In genomic region chr2:174359656-174360055, GRCm38 (mm10) we compare ENCODE assay signal across 25 mouse cellular contexts. TPM values are rescaled to one million over a fixed set of nuclear protein-coding genes. Genes with fewer than 3 reads are reported as not detected.
DNase-seq lines count a peak whose midpoint lies in the region; ATAC-seq lines count a peak whose summit lies in the region.
"Had no signal": no experiment of that assay in that cellular context is flagged by ENCODE, and none has a peak within 500 bp of the region (broad histone marks: within the 10 kb centered on the region; RNA-seq: fewer than 3 reads in every experiment).

No protein-coding gene starts in this region.

- no peak overlapping the region for H3K4me3 ChIP-seq in heart, embryonic 10.5 days
- no peak overlapping the region for H3K4me3 ChIP-seq in heart, embryonic 11.5 days (ENCODE audit: low read depth, low read length)
- no peak overlapping the region for H3K4me3 ChIP-seq in neural tube, embryonic 15.5 days (replicated peaks)
- H3K4me3 ChIP-seq: embryonic facial prominence, embryonic 10.5 days; embryonic facial prominence, embryonic 12.5 days; forebrain, embryonic 13.5 days; forebrain, embryonic 15.5 days had no signal

- H3K27ac ChIP-seq in heart, embryonic 10.5 days = no peak overlapping the region
- no peak overlapping the region for H3K27ac ChIP-seq in heart, embryonic 11.5 days (ENCODE audit: low read depth, low read length)
- H3K27ac ChIP-seq in neural tube, embryonic 15.5 days (replicated peaks) = no peak overlapping the region
- H3K27ac ChIP-seq: embryonic facial prominence, embryonic 10.5 days; embryonic facial prominence, embryonic 12.5 days; forebrain, embryonic 13.5 days; forebrain, embryonic 15.5 days had no signal

- H3K36me3 ChIP-seq in heart, embryonic 10.5 days = no peaks in the 10 kb centered on the region
- no peaks in the 10 kb centered on the region for H3K36me3 ChIP-seq in heart, embryonic 11.5 days (ENCODE audit: control insufficient read depth, insufficient read depth, low read length)
- H3K36me3 ChIP-seq in neural tube, embryonic 15.5 days = no peaks in the 10 kb centered on the region
- H3K36me3 ChIP-seq: embryonic facial prominence, embryonic 10.5 days; embryonic facial prominence, embryonic 12.5 days; forebrain, embryonic 15.5 days; G1E had no signal

- DNase-seq in adrenal gland, adult (ENCODE audit: inconsistent age in 2 of 2, low spot score in 1 of 2) = peak; percentile 14 to 50
- DNase-seq in adrenal gland, postnatal 4 days (ENCODE audit: low spot score in 2 of 2) = no peak
- DNase-seq in heart, embryonic 10.5 days (ENCODE audit: low spot score) = peak; percentile 69
- peak; percentile 5 for DNase-seq in neural tube, embryonic 10.5 days (ENCODE audit: extremely low spot score, low spot score)
- DNase-seq: adrenal gland, adult 8-10 months; adrenal gland, postnatal 14 days; B cell, adult 2 months; cerebellum, adult 11-12 months; cerebellum, adult 2 months; cerebellum, adult 9-10 months; cerebellum, postnatal 10 days; cerebellum, postnatal 25 days; forebrain, postnatal 0 days had no signal

- H3K4me1 ChIP-seq in heart, embryonic 10.5 days = no peaks in the 10 kb centered on the region
- no peaks in the 10 kb centered on the region for H3K4me1 ChIP-seq in heart, embryonic 11.5 days (ENCODE audit: control insufficient read depth, insufficient read depth, low read length)
- no peaks in the 10 kb centered on the region for H3K4me1 ChIP-seq in neural tube, embryonic 15.5 days
- H3K4me1 ChIP-seq: embryonic facial prominence, embryonic 10.5 days; embryonic facial prominence, embryonic 12.5 days; forebrain, embryonic 13.5 days; forebrain, embryonic 15.5 days had no signal

- no peak for ATAC-seq in heart, embryonic 11.5 days (replicated peaks; ENCODE audit: insufficient number of reproducible peaks, low FRiP score, low TSS enrichment)
- ATAC-seq in neural tube, embryonic 15.5 days (ENCODE audit: low FRiP score) = no peak
- peak; percentile 10 for ATAC-seq in megakaryocyte-erythroid progenitor cell, adult 5-6 weeks (replicated peaks; ENCODE audit: low FRiP score, low TSS enrichment, poor library complexity, severe bottlenecking)
- ATAC-seq: activated CD4-positive, CD25-positive, alpha-beta regulatory T cell, adult 4 months; CD4-positive, CD25-positive, alpha-beta regulatory T cell, adult 4 months; forebrain, embryonic 13.5 days; forebrain, embryonic 15.5 days; forebrain, postnatal 0 days; Patski had no signal

- H3K9ac ChIP-seq in heart, embryonic 11.5 days (ENCODE audit: low read depth, low read length) = no peak overlapping the region
- no peak overlapping the region for H3K9ac ChIP-seq in neural tube, embryonic 15.5 days (replicated peaks)
- H3K9ac ChIP-seq: embryonic facial prominence, embryonic 12.5 days; forebrain, embryonic 13.5 days; forebrain, embryonic 15.5 days; forebrain, postnatal 0 days had no signal

- H3K9me3 ChIP-seq in heart, embryonic 10.5 days = no peaks in the 10 kb centered on the region
- H3K9me3 ChIP-seq in heart, embryonic 11.5 days (replicated peaks; ENCODE audit: control insufficient read depth, low read length) = no peaks in the 10 kb centered on the region
- H3K9me3 ChIP-seq in neural tube, embryonic 15.5 days (replicated peaks) = no peaks in the 10 kb centered on the region
- H3K9me3 ChIP-seq: embryonic facial prominence, embryonic 10.5 days; embryonic facial prominence, embryonic 12.5 days; forebrain, embryonic 13.5 days; forebrain, embryonic 15.5 days; G1E had no signal

- 77% methylated on average over 4 of the region's 4 CpGs for WGBS in heart, embryonic 10.5 days
- WGBS in heart, embryonic 11.5 days (ENCODE audit: insufficient replicate concordance) = 82% methylated on average over 4 of the region's 4 CpGs
- WGBS in neural tube, embryonic 15.5 days = 81% methylated on average over 4 of the region's 4 CpGs

- no peak overlapping the region for H3K4me2 ChIP-seq in heart, embryonic 11.5 days
- H3K4me2 ChIP-seq in neural tube, embryonic 15.5 days = no peak overlapping the region
- H3K4me2 ChIP-seq: embryonic facial prominence, embryonic 12.5 days; forebrain, embryonic 13.5 days; forebrain, embryonic 15.5 days had no signal

- H3K27me3 ChIP-seq in heart, embryonic 10.5 days (ENCODE audit: insufficient read depth, poor library complexity, severe bottlenecking) = no peaks in the 10 kb centered on the region
- H3K27me3 ChIP-seq in heart, embryonic 11.5 days (ENCODE audit: control insufficient read depth, insufficient read depth, low read length) = no peaks in the 10 kb centered on the region
- no peaks in the 10 kb centered on the region for H3K27me3 ChIP-seq in neural tube, embryonic 15.5 days (replicated peaks)
- H3K27me3 ChIP-seq: CH12.LX; embryonic facial prominence, embryonic 12.5 days; forebrain, embryonic 13.5 days; forebrain, embryonic 15.5 days; Patski had no signal

RNA-seq across cellular contexts. Expression of gene Gm20721, which starts 13.1 kb away (rescaled TPM):
- total RNA-seq in adrenal gland, postnatal 4 days (2021) = 1 to 10 TPM; 2.1 to 2.2 TPM
- polyA plus RNA-seq in heart, embryonic 10.5 days (2016; fragmentation: Nextera tagmentation; extraction: Ambion mirVana) = 7.1 and 20.6 TPM in 2 replicates
- 5.6 and 8.6 TPM in 2 replicates for polyA plus RNA-seq in heart, embryonic 11.5 days (2014; fragmentation: Nextera tagmentation; extraction: Ambion mirVana)
- 17.0 and 19.8 TPM in 2 replicates for polyA plus RNA-seq in neural tube, embryonic 15.5 days (2015; fragmentation: Nextera tagmentation; extraction: Ambion mirVana)
- 0.13 TPM in 1 of 2 replicates, not detected in the other for total RNA-seq in megakaryocyte-erythroid progenitor cell, adult 5-6 weeks (2014; fragmentation: Nextera tagmentation)
- total RNA-seq in megakaryocyte-erythroid progenitor cell, adult 5-6 weeks (2017) = 2.7 and 5.7 TPM in 2 replicates
- total RNA-seq: forebrain, postnatal 0 days had no signal

RNA-seq across cellular contexts. Expression of gene Nelfcd, which starts 55.9 kb away (rescaled TPM):
- total RNA-seq in adrenal gland, postnatal 4 days (2021) = 10 to 100 TPM; 77.0 to 78.4 TPM
- 124 and 133 TPM in 2 replicates for polyA plus RNA-seq in heart, embryonic 10.5 days (2016; fragmentation: Nextera tagmentation; extraction: Ambion mirVana)
- polyA plus RNA-seq in heart, embryonic 11.5 days (2014; fragmentation: Nextera tagmentation; extraction: Ambion mirVana) = 99.5 and 101 TPM in 2 replicates
- 101 TPM in 2 replicates for polyA plus RNA-seq in neural tube, embryonic 15.5 days (2015; fragmentation: Nextera tagmentation; extraction: Ambion mirVana)
- total RNA-seq in megakaryocyte-erythroid progenitor cell, adult 5-6 weeks (2014; fragmentation: Nextera tagmentation) = 73.4 and 90.4 TPM in 2 replicates
- 49.0 and 50.4 TPM in 2 replicates for total RNA-seq in megakaryocyte-erythroid progenitor cell, adult 5-6 weeks (2017)

Comparison
In these comparisons a context has a peak if more than half of its experiments do, and no peak if none do; other contexts are left out.
1. DNase-seq: peak in adrenal gland, adult (2 of 2), heart, embryonic 10.5 days (single experiment) and neural tube, embryonic 10.5 days (single experiment); none in adrenal gland, postnatal 4 days (0 of 2).